Mouse (Mus musculus) cerebellum, adult 9-11 months (tissue): Measurements from ENCODE around the gene Rundc1.
"Not testable (repeated sequence)": the region's sequence is repeated elsewhere in the genome, so short reads cannot be mapped to it uniquely, and the experiment has no call there.

Source experiments
- DNase-seq: peaks from one replicate; pipeline ENCODE4 v3.0.0; 2022

Rundc1 gene

DNA sequence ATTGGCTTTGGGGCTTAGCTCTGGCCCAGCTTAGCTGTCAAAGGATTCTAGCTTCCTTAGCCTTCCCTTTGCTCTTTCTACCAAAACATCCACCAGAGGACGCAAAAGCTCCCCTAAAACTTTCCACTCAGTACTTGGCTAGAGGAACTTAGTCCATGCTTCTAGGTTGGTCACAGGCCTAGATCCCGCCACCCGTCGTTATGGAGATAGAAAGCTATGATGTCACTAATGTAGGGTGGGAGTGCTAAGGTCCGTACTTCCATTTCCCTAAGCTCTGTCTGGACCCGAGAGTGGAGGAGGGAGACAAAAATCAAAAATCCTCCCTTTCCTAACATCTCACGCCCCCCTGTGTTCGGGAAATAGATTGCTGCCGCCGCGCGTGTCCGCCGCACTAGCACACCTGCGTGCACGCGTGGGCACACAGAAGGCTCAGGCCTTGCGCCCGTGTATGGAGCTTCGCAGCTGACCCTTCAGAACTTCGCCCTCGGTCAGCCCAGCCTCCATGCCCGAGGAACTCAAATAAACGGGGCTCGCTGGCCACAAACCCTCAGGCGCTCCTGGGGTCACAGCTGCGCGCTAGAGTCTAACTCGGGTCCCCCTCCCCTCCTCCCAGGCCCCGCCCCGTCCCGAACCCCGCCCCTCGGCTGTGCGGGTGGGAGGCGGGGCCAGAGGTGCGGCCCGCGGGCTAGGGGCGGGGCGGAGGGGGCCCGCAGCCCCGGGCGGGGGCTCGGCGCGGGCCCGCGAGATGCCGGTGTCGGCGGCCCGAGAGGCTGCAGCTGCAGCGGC lies 42.8 kb downstream of the Rundc1 start:
- peak; percentile 71 for DNase-seq

- DNase-seq = no peak
Measured at GRCm38 (mm10) chr11:101468263-101468688, 43.4 kb downstream of the Rundc1 start.

- peak; percentile 34 for DNase-seq
Measured at GRCm38 (mm10) chr11:101468731-101469130, 43.8 kb downstream of the Rundc1 start.

GRCm38 (mm10) chr11:101469155-101469554 lies 44.3 kb downstream of the Rundc1 start:
- no peak for DNase-seq

DNA sequence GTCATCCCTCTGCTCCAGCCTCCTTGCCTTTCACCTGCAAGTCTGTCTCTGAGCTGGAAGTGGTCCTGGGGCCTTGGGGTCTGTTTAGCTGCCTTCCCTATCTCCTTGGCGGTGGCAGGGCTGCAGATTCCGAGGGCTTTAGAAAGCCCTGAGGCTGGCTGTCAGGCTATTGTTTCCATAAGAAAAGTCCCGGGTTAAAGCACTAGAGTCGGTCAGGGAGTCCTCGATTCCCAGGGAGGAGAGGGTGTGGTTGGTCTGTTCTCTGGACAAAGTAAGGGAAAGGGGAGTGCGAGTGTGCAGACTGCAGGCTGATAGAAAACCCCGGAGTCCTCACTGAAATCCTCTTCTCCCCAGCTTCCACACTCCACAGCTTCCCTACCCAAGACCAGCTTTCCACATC lies 45.3 kb downstream of the Rundc1 start:
- DNase-seq = no peak

GRCm38 (mm10) chr11:101471926-101472325 lies 47.0 kb downstream of the Rundc1 start:
- no peak for DNase-seq

- peak; percentile 40 for DNase-seq
Measured at GRCm38 (mm10) chr11:101472336-101472735, 47.5 kb downstream of the Rundc1 start.

GRCm38 (mm10) chr11:101473686-101474085 lies 48.8 kb downstream of the Rundc1 start:
- DNase-seq = not testable (repeated sequence)

GRCm38 (mm10) chr11:101474298-101474697 lies 49.4 kb downstream of the Rundc1 start:
- DNase-seq = no peak

DNA sequence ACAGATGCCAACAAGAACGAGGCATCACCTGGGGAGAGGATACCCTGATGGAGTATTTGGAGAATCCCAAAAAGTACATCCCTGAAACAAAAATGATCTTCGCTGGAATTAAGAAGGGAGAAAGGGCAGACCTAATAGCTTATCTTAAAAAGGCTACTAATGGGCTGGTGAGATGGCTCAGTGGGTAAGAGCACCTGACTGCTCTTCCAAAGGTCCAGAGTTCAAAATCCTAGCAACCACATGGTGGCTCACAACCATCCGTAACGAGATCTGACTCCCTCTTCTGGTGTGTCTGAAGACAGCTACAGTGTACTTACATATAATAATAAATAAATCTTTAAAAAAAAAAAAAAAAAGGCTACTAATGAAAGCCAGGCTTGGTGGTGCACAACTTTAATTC lies 51.5 kb downstream of the Rundc1 start:
- DNase-seq = not testable (repeated sequence)

- DNase-seq = no peak
Measured at GRCm38 (mm10) chr11:101477194-101477551, 52.3 kb downstream of the Rundc1 start.

DNA sequence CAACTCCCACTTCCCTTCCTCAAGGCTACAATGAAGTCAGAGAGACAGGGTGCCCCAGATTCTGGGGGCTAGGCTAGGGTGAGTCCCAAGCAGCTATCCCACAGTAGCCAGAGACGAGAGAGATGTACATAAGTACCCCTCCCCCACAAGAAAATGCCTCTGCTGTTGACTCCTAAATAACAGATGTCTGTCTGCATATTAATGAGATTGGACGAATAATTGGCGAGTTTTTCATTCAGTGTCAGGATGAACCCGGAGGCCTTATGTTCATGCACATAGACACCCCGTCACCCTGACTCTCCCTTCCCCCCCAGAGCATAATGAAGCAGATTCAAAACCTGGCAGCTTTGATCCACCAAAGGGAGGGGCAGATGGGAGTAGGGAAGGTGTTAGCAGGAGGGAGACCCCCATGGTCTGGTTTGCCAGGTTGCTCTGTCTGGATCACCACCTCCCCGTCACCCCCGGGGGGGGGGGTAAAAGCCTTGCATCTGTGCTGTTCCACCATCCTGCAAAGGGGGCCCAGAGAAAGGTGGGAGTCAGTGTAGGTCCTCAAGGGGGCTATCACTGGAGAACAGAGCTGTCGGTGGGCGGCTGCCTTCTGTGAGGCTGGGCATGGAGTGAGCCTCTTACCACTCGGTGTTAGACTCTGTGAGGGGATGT lies 52.8 kb downstream of the Rundc1 start:
- DNase-seq = no peak

DNA sequence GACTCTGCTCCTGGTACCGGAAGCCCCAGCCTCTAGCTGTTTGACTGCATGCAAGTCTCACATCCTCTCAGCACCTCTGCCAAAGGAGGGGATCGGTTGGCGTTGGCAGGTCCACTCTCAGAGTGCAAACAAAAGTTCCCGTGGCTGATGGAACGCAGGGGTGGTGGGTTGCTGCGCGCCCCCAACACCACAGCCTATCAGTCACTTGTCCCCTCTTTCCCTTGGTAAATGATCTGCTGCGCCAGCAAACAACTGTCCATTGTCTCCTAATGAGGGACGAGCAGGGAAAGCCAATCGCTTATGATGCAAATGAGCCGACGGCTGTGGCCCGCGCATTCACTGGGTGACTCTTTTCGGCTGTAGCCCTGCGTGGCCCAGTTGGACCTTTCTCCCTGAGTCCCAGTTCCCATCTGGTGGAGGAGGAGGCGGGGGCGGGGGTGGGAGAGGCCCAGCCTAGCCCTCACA lies 54.3 kb downstream of the Rundc1 start:
- no peak for DNase-seq

DNA sequence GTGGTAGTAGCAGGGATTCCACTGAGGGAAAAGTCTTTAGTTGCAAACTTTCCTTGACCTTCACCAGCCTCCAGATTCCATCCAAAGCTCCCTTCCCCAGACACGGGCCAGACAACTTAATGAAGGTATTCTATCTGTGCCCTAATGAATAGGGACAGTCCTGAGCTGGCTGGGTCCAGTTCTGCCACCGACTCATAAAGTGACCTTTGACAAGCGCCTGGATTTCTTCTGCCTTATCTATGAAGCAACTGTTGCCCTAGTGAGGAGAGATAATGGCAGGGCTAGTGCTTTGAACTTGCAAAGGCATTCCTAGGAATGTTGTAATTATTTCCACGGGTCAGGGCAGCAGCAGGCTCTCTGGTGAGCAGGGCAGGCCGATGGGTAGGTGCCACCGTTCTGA lies 56.0 kb downstream of the Rundc1 start:
- DNase-seq = no peak

- no peak for DNase-seq
Measured at GRCm38 (mm10) chr11:101483804-101484203, 58.9 kb downstream of the Rundc1 start.

DNA sequence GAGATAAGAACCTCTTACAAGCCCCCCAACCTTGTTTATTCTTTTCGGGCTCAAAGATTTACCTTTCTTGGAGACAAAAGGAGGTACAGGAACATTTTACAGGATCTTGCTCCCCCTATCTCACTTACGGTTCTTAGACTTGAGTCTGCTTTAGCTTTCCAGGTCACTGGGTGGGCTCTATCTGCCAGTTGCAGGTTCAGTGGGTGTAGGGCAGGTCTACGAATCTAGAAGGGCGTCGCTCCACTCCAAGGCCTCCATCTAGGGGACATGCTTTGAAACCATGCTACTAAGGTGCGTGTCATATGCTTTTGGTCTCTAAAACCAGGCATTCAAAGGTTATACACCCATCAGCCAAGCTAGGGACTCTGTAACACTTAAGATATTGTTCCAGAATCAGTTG lies 59.4 kb downstream of the Rundc1 start:
- no peak for DNase-seq

GRCm38 (mm10) chr11:101484814-101485213 lies 59.9 kb downstream of the Rundc1 start:
- DNase-seq = no peak
